Mouse (Mus musculus) C2C12 (cell line): ENCODE data around the gene Mbnl2. TPM values are rescaled to one million over a fixed set of nuclear protein-coding genes. Genes with fewer than 3 reads are reported as not detected.

ENCODE experiments used
- H3K27me3 ChIP-seq: one replicate; pipeline ENCODE4 v1.6.1; 2011; ENCODE audit not compliant: control insufficient read depth, insufficient read depth, insufficient read length
- H3K36me3 ChIP-seq: one replicate; pipeline ENCODE4 v1.6.1; 2011; ENCODE audit not compliant: control insufficient read depth, insufficient read depth
- H3K4me3 ChIP-seq: one replicate; pipeline ENCODE4 v1.5.1; 2011; ENCODE audit warnings: mild to moderate bottlenecking, control low read depth; ENCODE audit not compliant: poor library complexity, insufficient read depth, severe bottlenecking
- H3K79me2 ChIP-seq: one replicate; pipeline ENCODE4 v1.6.1; 2011; ENCODE audit not compliant: control insufficient read depth, insufficient read depth
- H3K79me3 ChIP-seq: one replicate; pipeline ENCODE4 v1.6.1; 2011; ENCODE audit warnings: low read depth, control low read depth
- H3ac ChIP-seq: one replicate; pipeline ENCODE3; 2011; ENCODE audit warnings: low read depth; ENCODE audit not compliant: control insufficient read depth, insufficient read length
- CEBPB ChIP-seq: IDR thresholded peaks from one replicate; pipeline ENCODE4 v1.6.1; 2011; ENCODE audit warnings: low read depth, mild to moderate bottlenecking, control low read depth, moderate library complexity
- CTCF ChIP-seq: IDR thresholded peaks from one replicate; pipeline ENCODE4 v1.5.1; 2011; ENCODE audit not compliant: control insufficient read depth, insufficient read depth, insufficient read length
- FOSL1 ChIP-seq: IDR thresholded peaks from one replicate; pipeline ENCODE4 v1.8.0; 2011; ENCODE audit warnings: mild to moderate bottlenecking, low read length; ENCODE audit not compliant: poor library complexity, insufficient read depth, severe bottlenecking
- MAX ChIP-seq: IDR thresholded peaks from one replicate; pipeline ENCODE4 v1.6.1; 2011; ENCODE audit warnings: mild to moderate bottlenecking, control low read depth
- MYOD1 ChIP-seq: IDR thresholded peaks from one replicate; pipeline ENCODE4 v1.6.1; 2011; ENCODE audit warnings: low read depth; ENCODE audit not compliant: control insufficient read depth, insufficient read length
- MYOG ChIP-seq: IDR thresholded peaks from one replicate; pipeline ENCODE4 v1.6.1; 2011; ENCODE audit not compliant: control insufficient read depth, insufficient read length; ENCODE audit errors: extremely low read depth
- USF1 ChIP-seq: IDR thresholded peaks from one replicate; pipeline ENCODE4 v1.6.1; 2011; ENCODE audit warnings: low read depth, mild to moderate bottlenecking, control low read depth, moderate library complexity
- long read RNA-seq, 2 experiments: library from polyadenylated mRNA; unstranded; transcript quantifications; one replicate each; pipeline ENCODE4 v2.0.0; 2019 to 2020
- polyA plus RNA-seq: library from polyadenylated mRNA; unstranded; fragments of >200 nt; fragmentation: generic; extraction: Trizol; gene quantifications from one replicate; pipeline ENCODE4 v1.2.1, GENCODE M21; 2012; ENCODE audit warnings: missing spikeins

Mbnl2 gene
- 42.1 TPM for polyA plus RNA-seq
- long read RNA-seq, experiment 1, full-length matches to known transcripts: 18 of 71 reads
- long read RNA-seq, experiment 1, partial matches to known transcripts: 6 of 71 reads
- long read RNA-seq, experiment 1, other reads (novel, unspliced or antisense): 47 of 71 reads
- long read RNA-seq, experiment 2, full-length matches to known transcripts: 190 of 546 reads
- long read RNA-seq, experiment 2, partial matches to known transcripts: 9 of 546 reads
- long read RNA-seq, experiment 2, other reads (novel, unspliced or antisense): 347 of 546 reads

DNA sequence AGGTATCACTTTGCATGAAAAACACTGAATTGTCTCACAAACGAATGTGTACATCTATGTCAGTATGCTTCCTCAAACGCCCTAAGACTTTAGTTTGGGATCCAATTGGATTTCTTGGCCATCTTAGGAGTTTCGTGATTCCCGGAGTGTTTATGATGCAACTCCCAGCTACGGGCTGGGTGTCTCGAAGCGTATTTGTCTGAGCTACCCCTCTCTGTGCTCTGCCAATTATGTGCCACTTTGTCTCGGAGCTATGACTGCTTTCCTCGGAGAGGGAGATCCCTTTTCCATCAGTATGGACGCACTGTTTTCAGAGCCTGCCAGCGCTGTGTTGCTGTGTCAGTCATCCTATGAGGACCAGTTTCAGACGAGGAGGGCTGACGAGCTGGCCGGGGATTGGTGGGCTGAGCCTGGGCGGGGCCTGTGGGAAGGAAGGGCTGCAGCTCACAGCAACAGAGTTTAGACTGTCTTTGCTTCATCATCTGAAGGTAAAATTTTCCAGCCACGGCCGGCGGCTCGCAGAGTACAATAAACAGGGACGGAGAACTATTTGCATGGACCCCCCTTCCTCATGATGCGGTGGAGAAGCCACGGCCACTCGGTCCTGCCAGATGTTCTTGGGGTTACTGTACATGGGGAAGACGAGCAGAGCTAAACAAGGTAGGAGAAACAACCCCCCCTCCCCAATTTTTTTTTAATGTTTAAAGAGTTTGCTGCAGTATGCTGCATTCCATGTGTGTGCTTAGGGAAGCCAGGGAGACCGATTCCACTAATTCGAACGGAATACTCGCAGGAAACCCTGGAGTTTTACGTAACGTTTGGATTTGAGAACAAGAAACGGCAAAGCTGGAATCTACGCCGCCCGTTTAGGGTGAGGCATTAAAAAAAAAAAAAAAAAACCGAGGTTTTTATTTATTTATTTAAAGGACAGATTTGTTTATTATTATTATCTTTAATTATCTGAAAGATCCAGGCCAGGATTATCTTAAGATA, at the start of gene Mbnl2:
Mbnl2 (plus strand) TSS at position 424 of the 993 bp plus-strand sequence.
- no peaks in the 10 kb centered on the region for H3K27me3 ChIP-seq
- peaks cover 50% of the 10 kb centered on the region for H3K79me2 ChIP-seq
- peaks cover 46% of the 10 kb centered on the region for H3K79me3 ChIP-seq
- peak within 1 kb of the TSS; percentile 72 for H3K4me3 ChIP-seq
- TF ChIP-seq MAX: peak; percentile 18
- no peak for TF ChIP-seq CTCF
- TF ChIP-seq CEBPB: peak; percentile 42
- no peaks in the 10 kb centered on the region for H3K36me3 ChIP-seq
- peak within 1 kb of the TSS; percentile 76 for H3ac ChIP-seq

DNA sequence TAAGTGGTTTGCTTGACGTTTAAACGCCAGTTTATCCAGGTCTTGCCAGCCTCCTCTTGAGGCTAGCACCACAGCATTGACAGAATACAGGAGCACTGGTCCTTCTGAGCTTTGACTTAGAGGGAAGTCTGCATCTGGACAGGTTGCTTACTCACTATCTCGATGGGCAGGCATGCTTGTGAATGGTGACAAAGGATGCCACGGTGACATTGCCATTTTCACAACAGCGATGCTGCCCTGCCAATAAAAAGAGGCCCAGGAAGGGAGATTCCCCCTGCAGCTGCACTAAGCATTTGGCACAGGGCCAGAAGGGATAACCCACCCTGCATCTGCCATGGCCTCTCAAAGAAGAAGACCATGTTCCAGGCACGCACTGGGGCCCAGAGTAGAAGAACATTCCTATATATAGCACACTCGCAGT, 43.4 kb upstream of the Mbnl2 start:
- Histone ChIP-seq H3K4me3 (no peak overlapping the region), H3K27me3 (no peaks in the 10 kb centered on the region), H3K36me3 (no peaks in the 10 kb centered on the region), H3ac (no peak overlapping the region), H3K79me2 (no peaks in the 10 kb centered on the region), H3K79me3 (no peaks in the 10 kb centered on the region)
- no peak for TF ChIP-seq FOSL1
- TF ChIP-seq MYOD1: no peak
- TF ChIP-seq CEBPB: no peak
- TF ChIP-seq USF1: no peak
- TF ChIP-seq MAX: no peak
- no peak for TF ChIP-seq MYOG
- TF ChIP-seq CTCF: no peak

DNA sequence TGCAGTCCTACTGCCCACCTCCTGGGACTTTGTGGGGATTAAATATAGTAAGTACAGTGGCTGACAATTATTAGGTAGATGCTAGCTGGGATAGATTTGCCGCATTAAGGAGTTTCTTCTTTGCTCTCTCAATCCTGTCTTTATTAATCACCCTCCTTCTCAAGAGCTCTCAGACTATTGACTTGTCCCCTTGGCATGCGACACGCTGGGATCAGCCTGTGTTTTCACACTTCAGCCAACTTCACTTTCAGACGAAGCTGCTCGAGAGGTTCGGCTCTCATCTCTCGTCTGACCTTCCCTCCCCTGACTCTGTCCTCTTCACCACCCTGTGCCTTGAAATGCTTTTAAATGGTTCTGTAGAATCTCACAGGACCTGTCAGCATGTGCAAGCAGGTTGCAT, 39.9 kb upstream of the Mbnl2 start:
- Histone ChIP-seq H3K79me3 (no peaks in the 10 kb centered on the region), H3K4me3 (no peak overlapping the region), H3K27me3 (no peaks in the 10 kb centered on the region), H3K36me3 (no peaks in the 10 kb centered on the region), H3ac (no peak overlapping the region), H3K79me2 (no peaks in the 10 kb centered on the region)
- TF ChIP-seq CEBPB (no peak), CTCF (no peak), USF1 (no peak), MYOG (no peak), FOSL1 (no peak), MAX (no peak), MYOD1 (no peak)

DNA sequence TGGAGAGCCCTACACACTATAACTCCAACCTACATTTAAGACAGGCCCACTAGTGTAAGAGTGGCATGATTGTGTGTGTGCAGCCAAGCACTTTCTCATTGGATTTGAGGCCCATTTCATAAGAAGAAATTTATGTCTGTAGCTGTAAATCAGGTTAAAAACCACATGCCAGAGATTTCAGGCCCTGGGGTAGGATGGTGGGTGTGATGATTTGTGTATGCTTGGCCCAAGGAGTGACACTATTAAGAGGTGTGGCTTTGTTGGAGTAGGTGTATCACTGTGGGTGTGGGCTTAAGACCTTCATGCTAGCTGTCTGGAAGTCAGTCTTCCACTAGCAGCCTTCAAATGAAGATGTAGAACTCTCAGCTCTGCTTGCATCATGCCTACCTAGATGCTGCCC, 37.0 kb upstream of the Mbnl2 start:
- H3K27me3 ChIP-seq: no peaks in the 10 kb centered on the region
- no peak overlapping the region for H3ac ChIP-seq
- H3K4me3 ChIP-seq: no peak overlapping the region
- H3K79me2 ChIP-seq: no peaks in the 10 kb centered on the region
- TF ChIP-seq CTCF (no peak), MYOG (no peak), MAX (no peak), MYOD1 (no peak), CEBPB (no peak), FOSL1 (no peak), USF1 (no peak)
- no peaks in the 10 kb centered on the region for H3K79me3 ChIP-seq
- no peaks in the 10 kb centered on the region for H3K36me3 ChIP-seq

DNA sequence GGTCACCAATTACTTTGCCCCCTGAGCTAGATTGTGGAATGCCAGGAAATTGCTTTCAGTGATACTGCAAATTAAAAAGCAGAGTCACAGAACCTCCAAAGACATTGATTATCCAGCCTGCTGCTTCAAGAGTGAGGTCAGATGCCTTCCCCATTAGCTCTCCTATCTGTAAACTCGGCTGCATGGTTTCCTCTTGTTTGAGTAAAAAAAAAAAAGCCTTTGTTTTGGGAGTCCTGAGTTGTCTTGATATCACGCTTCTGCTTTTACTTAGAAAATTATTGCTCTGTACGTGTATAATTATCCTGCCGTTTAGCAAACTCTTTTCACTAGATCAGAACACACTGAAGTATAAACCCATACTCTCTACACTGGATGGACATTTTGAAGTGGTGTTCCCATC, 35.3 kb upstream of the Mbnl2 start:
- Histone ChIP-seq H3K27me3 (no peaks in the 10 kb centered on the region), H3K79me3 (no peaks in the 10 kb centered on the region), H3K36me3 (no peaks in the 10 kb centered on the region), H3K79me2 (no peaks in the 10 kb centered on the region), H3K4me3 (no peak overlapping the region), H3ac (no peak overlapping the region)
- TF ChIP-seq MYOG (no peak), USF1 (no peak), MYOD1 (no peak), CTCF (no peak), MAX (no peak), FOSL1 (no peak)
